In genomic region chr11:58967346-58967745, GRCm38 (mm10) we compare ENCODE assay signal across 9 mouse cellular contexts. TPM values are rescaled to one million over a fixed set of nuclear protein-coding genes. Genes with fewer than 3 reads are reported as not detected.
DNase-seq lines count a peak whose midpoint lies in the region; ATAC-seq and TF ChIP-seq lines count a peak whose summit lies in the region.
"Had no signal": no experiment of that assay in that cellular context is flagged by ENCODE, and none has a peak within 500 bp of the region (broad histone marks: within the 10 kb centered on the region; RNA-seq: fewer than 3 reads in every experiment).

No protein-coding gene starts in this region.

- peak; percentile 53 to 72; a peak in 3 of 4 replicates for TF ChIP-seq CTCF in CH12.LX (conservative IDR thresholded peaks at IDR 0.05 in 1 of 2, IDR thresholded peaks at IDR 0.05 in 1 of 2; ENCODE audit: low read depth in 2 of 2, low read length in 2 of 2)

- in situ Hi-C loops in CH12.LX (cut with MboI; ENCODE audit: low pct_ligation_motif_present, low pct_unique_long_range_greater_than_20kb, low sequenced_read_pairs): no loop called here

- H3K9ac ChIP-seq in kidney, embryonic 15.5 days: no peak overlapping the region
- H3K9ac ChIP-seq in CH12.LX (ENCODE audit: insufficient read depth, low read depth): no peak overlapping the region
- H3K9ac ChIP-seq: embryonic facial prominence, embryonic 15.5 days had no signal

- H3K4me2 ChIP-seq in kidney, embryonic 15.5 days: no peak overlapping the region
- no peak overlapping the region for H3K4me2 ChIP-seq in CH12.LX (ENCODE audit: insufficient read depth, low read depth, poor library complexity, severe bottlenecking)
- H3K4me2 ChIP-seq: embryonic facial prominence, embryonic 15.5 days had no signal

- H3K36me3 ChIP-seq in kidney, embryonic 15.5 days: peaks cover 13% of the 10 kb centered on the region
- H3K36me3 ChIP-seq in CH12.LX (replicated peaks in 1 of 2; ENCODE audit: control insufficient read depth in 1 of 2, insufficient read depth in 1 of 2, low read length in 1 of 2): peaks cover 28 to 64% of the 10 kb centered on the region in 2 experiments

- no peak for ATAC-seq in kidney, embryonic 15.5 days (replicated peaks; ENCODE audit: low FRiP score)
- peak; percentile 70 for ATAC-seq in megakaryocyte, adult 5-6 weeks (ENCODE audit: poor library complexity, severe bottlenecking)

- 91% methylated on average over 1 of the region's 1 CpGs for WGBS in kidney, embryonic 15.5 days

- peak; percentile 68 for DNase-seq in kidney, adult 9 months
- DNase-seq in CH12.LX (ENCODE audit: extremely low read depth): peak; percentile 53
- peak; percentile 49 for DNase-seq in R1 (ENCODE audit: low read depth, low spot score)
- no peak for DNase-seq in ovary, postnatal 36 days (ENCODE audit: low spot score)
- no peak for DNase-seq in left cerebral cortex, adult 11 months (ENCODE audit: low spot score)
- DNase-seq: heart, adult 18-20 months had no signal

- no peak overlapping the region for H3K4me3 ChIP-seq in kidney, embryonic 15.5 days (replicated peaks)
- H3K4me3 ChIP-seq in CH12.LX (replicated peaks in 1 of 3; ENCODE audit: low read depth in 2 of 3, low read length in 2 of 3, poor library complexity in 1 of 3): no peak overlapping the region
- H3K4me3 ChIP-seq: embryonic facial prominence, embryonic 15.5 days had no signal

- peaks cover 14% of the 10 kb centered on the region; the same call in 1 of the 2 replicates for H3K27me3 ChIP-seq in kidney, embryonic 15.5 days
- H3K27me3 ChIP-seq in CH12.LX (replicated peaks): no peaks in the 10 kb centered on the region

- TF ChIP-seq EP300 in CH12.LX (IDR thresholded peaks at IDR 0.05; ENCODE audit: low read length): no peak

- peaks cover 3% of the 10 kb centered on the region; the same call in 1 of the 2 replicates for H3K79me2 ChIP-seq in CH12.LX (replicated peaks; ENCODE audit: control insufficient read depth, extremely low read depth, insufficient read depth, poor library complexity, severe bottlenecking)

- H3K27ac ChIP-seq in kidney, embryonic 15.5 days: no peak overlapping the region
- no peak overlapping the region for H3K27ac ChIP-seq in CH12.LX (ENCODE audit: insufficient read depth, low read depth)
- H3K27ac ChIP-seq: embryonic facial prominence, embryonic 15.5 days had no signal

- TF ChIP-seq RAD21 in CH12.LX (IDR thresholded peaks at IDR 0.05; ENCODE audit: low read depth, low read length): peak; percentile 74

- TF ChIP-seq POLR2A in CH12.LX (IDR thresholded peaks at IDR 0.05; ENCODE audit: low read depth, low read length): no peak

- H3K9me3 ChIP-seq in kidney, embryonic 15.5 days (replicated peaks): no peaks in the 10 kb centered on the region
- H3K9me3 ChIP-seq in CH12.LX (replicated peaks; ENCODE audit: low read length): no peaks in the 10 kb centered on the region
- H3K9me3 ChIP-seq: embryonic facial prominence, embryonic 15.5 days had no signal

- H3K4me1 ChIP-seq in kidney, embryonic 15.5 days: peaks cover 53% of the 10 kb centered on the region
- H3K4me1 ChIP-seq in CH12.LX (ENCODE audit: control insufficient read depth in 1 of 2, insufficient read depth in 2 of 2): peaks cover 10 to 43% of the 10 kb centered on the region in 2 experiments
- H3K4me1 ChIP-seq: embryonic facial prominence, embryonic 15.5 days had no signal

- dilution Hi-C loops in CH12.LX (cut with MboI; ENCODE audit: extremely low pct_ligation_motif_present, extremely low pct_unique_long_range_greater_than_20kb, low sequenced_read_pairs): no loop called here

TF ChIP-seq in CH12.LX, 34 proteins besides CTCF, POLR2A, EP300 and RAD21:
- TF ChIP-seq IRF4 (IDR thresholded peaks at IDR 0.05; ENCODE audit: low read depth, low read length) (no peak), UBTF (IDR thresholded peaks at IDR 0.05; ENCODE audit: low read depth, low read length) (no peak), SMC3 (IDR thresholded peaks at IDR 0.05; ENCODE audit: low read depth, low read length) (peak; percentile 38), NRF1 (IDR thresholded peaks at IDR 0.05; ENCODE audit: low read depth, low read length) (no peak), ETS1 (conservative IDR thresholded peaks at IDR 0.05; ENCODE audit: low read depth, low read length) (no peak), ZMIZ1 (IDR thresholded peaks at IDR 0.05; ENCODE audit: low read depth, low read length) (no peak), MXI1 (IDR thresholded peaks at IDR 0.05; ENCODE audit: low read depth, low read length) (no peak), RCOR1 (conservative IDR thresholded peaks at IDR 0.05; ENCODE audit: low read depth, low read length) (no peak)

RNA-seq across cellular contexts. Expression of gene Trim11, which starts 10.5 kb away (rescaled TPM):
- polyA plus RNA-seq in kidney, embryonic 15.5 days (2015; fragmentation: Nextera tagmentation; extraction: Ambion mirVana): 20.0 and 20.6 TPM in 2 replicates
- total RNA-seq in CH12.LX (2012; rRNA removed) (32.5 and 33.2 TPM in 2 replicates), CH12.LX (2014; rRNA removed) (22.5 and 23.2 TPM in 2 replicates)
- 21.8 and 23.0 TPM in 2 replicates for polyA plus RNA-seq in CH12.LX (2012; ENCODE audit: insufficient read length, low read depth)
- total RNA-seq in megakaryocyte, adult 5-6 weeks (2015): 22.2 and 26.7 TPM in 2 replicates
- total RNA-seq in megakaryocyte, adult 5-6 weeks (2017): 30.0 and 33.2 TPM in 2 replicates

RNA-seq across cellular contexts. Expression of gene Hist3h2a, which starts 12.9 kb away (rescaled TPM):
- 36.4 and 40.3 TPM in 2 replicates for polyA plus RNA-seq in kidney, embryonic 15.5 days (2015; fragmentation: Nextera tagmentation; extraction: Ambion mirVana)
- total RNA-seq in CH12.LX (2012; rRNA removed) (97.2 and 125 TPM in 2 replicates), CH12.LX (2014; rRNA removed) (4.4 and 6.1 TPM in 2 replicates)
- polyA plus RNA-seq in CH12.LX (2012; ENCODE audit: insufficient read length, low read depth): 0.79 and 1.2 TPM in 2 replicates
- total RNA-seq in megakaryocyte, adult 5-6 weeks (2015): 20.6 and 24.9 TPM in 2 replicates
- total RNA-seq in megakaryocyte, adult 5-6 weeks (2017): 267 and 273 TPM in 2 replicates

RNA-seq across cellular contexts. Expression of gene Trim17, which starts 12.9 kb away (rescaled TPM):
- 0.58 and 0.71 TPM in 2 replicates for polyA plus RNA-seq in kidney, embryonic 15.5 days (2015; fragmentation: Nextera tagmentation; extraction: Ambion mirVana)
- total RNA-seq in CH12.LX (2012; rRNA removed): 0.21 and 0.47 TPM in 2 replicates
- not detected in 2 replicates for total RNA-seq in CH12.LX (2014; rRNA removed)
- polyA plus RNA-seq in CH12.LX (2012; ENCODE audit: insufficient read length, low read depth): 0.20 and 0.49 TPM in 2 replicates
- not detected in 2 replicates for total RNA-seq in megakaryocyte, adult 5-6 weeks (2015)
- 0.07 TPM in 1 of 2 replicates, not detected in the other for total RNA-seq in megakaryocyte, adult 5-6 weeks (2017)

RNA-seq across cellular contexts. Expression of gene Hist3h2ba, which starts 18.6 kb away (rescaled TPM):
- 81.6 and 82.0 TPM in 2 replicates for polyA plus RNA-seq in kidney, embryonic 15.5 days (2015; fragmentation: Nextera tagmentation; extraction: Ambion mirVana)
- total RNA-seq in CH12.LX (2012; rRNA removed) (0.34 TPM in 1 of 2 replicates, not detected in the other), CH12.LX (2014; rRNA removed) (not detected in 2 replicates)
- not detected in 2 replicates for polyA plus RNA-seq in CH12.LX (2012; ENCODE audit: insufficient read length, low read depth)
- total RNA-seq in megakaryocyte, adult 5-6 weeks (2015): 4.6 and 6.9 TPM in 2 replicates
- 5.4 and 10.9 TPM in 2 replicates for total RNA-seq in megakaryocyte, adult 5-6 weeks (2017)

RNA-seq across cellular contexts. Expression of gene Rnf187, which starts 28.6 kb away (rescaled TPM):
- 243 and 247 TPM in 2 replicates for polyA plus RNA-seq in kidney, embryonic 15.5 days (2015; fragmentation: Nextera tagmentation; extraction: Ambion mirVana)
- total RNA-seq in CH12.LX (2012; rRNA removed) (185 and 230 TPM in 2 replicates), CH12.LX (2014; rRNA removed) (175 and 188 TPM in 2 replicates)
- polyA plus RNA-seq in CH12.LX (2012; ENCODE audit: insufficient read length, low read depth): 181 and 195 TPM in 2 replicates
- total RNA-seq in megakaryocyte, adult 5-6 weeks (2015): 42.6 and 42.9 TPM in 2 replicates
- 49.7 and 61.7 TPM in 2 replicates for total RNA-seq in megakaryocyte, adult 5-6 weeks (2017)

Comparison
In these comparisons a context has a peak if more than half of its experiments do, and no peak if none do; other contexts are left out.
1. DNase-seq: peak in kidney, adult 9 months (single experiment), CH12.LX (single experiment) and R1 (single experiment); none in ovary, postnatal 36 days (single experiment) and left cerebral cortex, adult 11 months (single experiment).